Mouse (Mus musculus) MEL (cell line): Measurements from ENCODE around the gene Tnfrsf1a. TPM values are rescaled to one million over a fixed set of nuclear protein-coding genes. Genes with fewer than 3 reads are reported as not detected.

ENCODE experiments used
- DNase-seq: peaks from one replicate; pipeline ENCODE4 v3.0.0; 2011; ENCODE audit warnings: low read depth, low spot score
- H3K27ac ChIP-seq: 2 replicates; pipeline ENCODE4 v1.5.1; 2012; ENCODE audit warnings: low read depth, mild to moderate bottlenecking, control low read depth, low read length, moderate library complexity; ENCODE audit not compliant: control insufficient read depth
- H3K27me3 ChIP-seq, 2 experiments: fragments of 150-350 bp in 1 of 2; sonication (generic) in 1 of 2; 2 replicates each; pipeline ENCODE4 v1.6.1; 2012; ENCODE audit warnings: low read length in 2 of 2, mild to moderate bottlenecking in 2 of 2, improper control_type of control experiment in 1 of 2, moderate library complexity in 1 of 2; ENCODE audit not compliant: insufficient read depth in 2 of 2, control insufficient read depth in 1 of 2
- H3K36me3 ChIP-seq, 2 experiments: 2 replicates each; pipeline ENCODE4 v1.6.1; 2012 to 2014; ENCODE audit warnings: low read length in 2 of 2, improper control_type of control experiment in 1 of 2, inconsistent platforms in 1 of 2, mild to moderate bottlenecking in 1 of 2; ENCODE audit not compliant: insufficient read depth in 2 of 2, control insufficient read depth in 1 of 2
- H3K4me1 ChIP-seq, 2 experiments: fragments of 150-350 bp in 1 of 2; sonication (generic) in 1 of 2; 2 replicates each; pipeline ENCODE4 v1.6.1; 2012; ENCODE audit warnings: low read length in 2 of 2, improper control_type of control experiment in 1 of 2, mild to moderate bottlenecking in 1 of 2; ENCODE audit not compliant: insufficient read depth in 2 of 2, control insufficient read depth in 1 of 2
- H3K4me3 ChIP-seq, 2 experiments: fragments of 150-350 bp in 1 of 2; sonication (generic) in 1 of 2; 2 replicates each; pipeline ENCODE4 v1.5.1; 2012; ENCODE audit warnings: low read depth in 2 of 2, low read length in 2 of 2, mild to moderate bottlenecking in 2 of 2, moderate library complexity in 2 of 2, control low read depth in 1 of 2, improper control_type of control experiment in 1 of 2; ENCODE audit not compliant: control insufficient read depth in 1 of 2, insufficient read depth in 1 of 2
- H3K79me2 ChIP-seq: 2 replicates; pipeline ENCODE4 v1.6.1; 2012; ENCODE audit warnings: mild to moderate bottlenecking, low read length, moderate library complexity; ENCODE audit not compliant: control insufficient read depth, poor library complexity, insufficient read depth
- H3K9ac ChIP-seq: 2 replicates; pipeline ENCODE4 v1.6.1; 2012; ENCODE audit warnings: low read depth, mild to moderate bottlenecking, control low read depth, low read length, moderate library complexity; ENCODE audit not compliant: control insufficient read depth, poor library complexity, severe bottlenecking
- H3K9me3 ChIP-seq: fragments of 150-350 bp; sonication (generic); replicated peaks from 2 replicates; pipeline ENCODE4 v1.6.1; 2012; ENCODE audit warnings: mild to moderate bottlenecking, low read length, improper control_type of control experiment, moderate library complexity; ENCODE audit not compliant: insufficient read depth
- BHLHE40 ChIP-seq: IDR thresholded peaks from 2 replicates; pipeline ENCODE4 v1.6.1; 2012; ENCODE audit warnings: low read depth, mild to moderate bottlenecking, inconsistent platforms, low read length, improper control_type of control experiment, borderline replicate concordance
- CTCF ChIP-seq, 3 experiments: IDR thresholded peaks in 2 of 3; conservative IDR thresholded peaks in 1 of 3; 2 replicates each; pipeline ENCODE4 v1.5.1; 2011 to 2012; ENCODE audit warnings: low read length in 3 of 3, low read depth in 2 of 3, mild to moderate bottlenecking in 2 of 3, improper control_type of control experiment in 1 of 3, inconsistent platforms in 1 of 3, mixed read lengths in 1 of 3, moderate library complexity in 1 of 3; ENCODE audit not compliant: control insufficient read depth in 1 of 3, insufficient read depth in 1 of 3, poor library complexity in 1 of 3, severe bottlenecking in 1 of 3
- ELF1 ChIP-seq: IDR thresholded peaks from 2 replicates; pipeline ENCODE4 v1.6.1; 2014; ENCODE audit warnings: low read depth, mild to moderate bottlenecking, inconsistent platforms, low read length, improper control_type of control experiment, moderate library complexity
- EP300 ChIP-seq, 2 experiments: IDR thresholded peaks; 2 replicates each; pipeline ENCODE4 v1.6.1; 2011; ENCODE audit warnings: improper control_type of control experiment in 2 of 2, low read length in 2 of 2, low read depth in 1 of 2, mild to moderate bottlenecking in 1 of 2
- GATA1 ChIP-seq: IDR thresholded peaks from 2 replicates; pipeline ENCODE4 v1.6.1; 2011; ENCODE audit warnings: low read depth, low read length, improper control_type of control experiment
- HCFC1 ChIP-seq: IDR thresholded peaks from 2 replicates; pipeline ENCODE4 v1.6.1; 2012; ENCODE audit warnings: low read depth, mild to moderate bottlenecking, inconsistent platforms, low read length, improper control_type of control experiment, moderate library complexity
- JUND ChIP-seq: IDR thresholded peaks from 2 replicates; pipeline ENCODE4 v1.6.1; 2011; ENCODE audit warnings: low read depth, mild to moderate bottlenecking, improper control_type of control experiment, low read length
- MAFK ChIP-seq: IDR thresholded peaks from 2 replicates; pipeline ENCODE4 v1.6.1; 2011; ENCODE audit warnings: low read depth, mild to moderate bottlenecking, low read length, improper control_type of control experiment, borderline replicate concordance
- MAX ChIP-seq: IDR thresholded peaks from 2 replicates; pipeline ENCODE4 v1.6.1; 2011; ENCODE audit warnings: low read length, improper control_type of control experiment
- MAZ ChIP-seq: IDR thresholded peaks from 2 replicates; pipeline ENCODE4 v1.6.1; 2012; ENCODE audit warnings: low read depth, mild to moderate bottlenecking, inconsistent platforms, low read length, improper control_type of control experiment
- MXI1 ChIP-seq: IDR thresholded peaks from 2 replicates; pipeline ENCODE4 v1.6.1; 2011; ENCODE audit warnings: mild to moderate bottlenecking, low read depth, low read length, improper control_type of control experiment
- MYC ChIP-seq: IDR thresholded peaks from 2 replicates; pipeline ENCODE4 v1.6.1; 2011; ENCODE audit warnings: low read depth, mild to moderate bottlenecking, low read length, improper control_type of control experiment, moderate library complexity
- NELFE ChIP-seq: IDR thresholded peaks from 2 replicates; pipeline ENCODE4 v1.6.1; 2011; ENCODE audit warnings: low read depth, low read length, improper control_type of control experiment
- POLR2A ChIP-seq, 2 experiments: IDR thresholded peaks; 2 replicates each; pipeline ENCODE4 v1.6.1; 2011 to 2012; ENCODE audit warnings: low read length in 2 of 2, mild to moderate bottlenecking in 2 of 2, control low read depth in 1 of 2, improper control_type of control experiment in 1 of 2, low read depth in 1 of 2, moderate library complexity in 1 of 2; ENCODE audit not compliant: control insufficient read depth in 1 of 2, insufficient read depth in 1 of 2, poor library complexity in 1 of 2
- POLR2AphosphoS2 ChIP-seq: IDR thresholded peaks from 2 replicates; pipeline ENCODE4 v1.6.1; 2011; ENCODE audit warnings: low read length, improper control_type of control experiment
- RCOR1 ChIP-seq: IDR thresholded peaks from 2 replicates; pipeline ENCODE4 v1.6.1; 2012; ENCODE audit warnings: low read depth, mild to moderate bottlenecking, inconsistent platforms, low read length, improper control_type of control experiment
- SIN3A ChIP-seq: IDR thresholded peaks from 2 replicates; pipeline ENCODE4 v1.6.1; 2012; ENCODE audit warnings: low read length, improper control_type of control experiment, inconsistent platforms
- SMC3 ChIP-seq: IDR thresholded peaks from 2 replicates; pipeline ENCODE4 v1.6.1; 2011; ENCODE audit warnings: low read depth, low read length, improper control_type of control experiment
- UBTF ChIP-seq: IDR thresholded peaks from 2 replicates; pipeline ENCODE4 v1.6.1; 2012; ENCODE audit warnings: low read depth, mild to moderate bottlenecking, inconsistent platforms, low read length, improper control_type of control experiment, moderate library complexity, borderline replicate concordance; ENCODE audit not compliant: insufficient read depth
- USF1 ChIP-seq: IDR thresholded peaks from 2 replicates; pipeline ENCODE4 v1.6.1; 2014; ENCODE audit warnings: low read depth, mild to moderate bottlenecking, inconsistent platforms, low read length, improper control_type of control experiment, moderate library complexity
- USF2 ChIP-seq, 2 experiments: IDR thresholded peaks; 2 replicates each; pipeline ENCODE4 v1.6.1; 2011 to 2012; ENCODE audit warnings: improper control_type of control experiment in 2 of 2, low read length in 2 of 2, borderline replicate concordance in 1 of 2, inconsistent platforms in 1 of 2, low read depth in 1 of 2, mild to moderate bottlenecking in 1 of 2; ENCODE audit not compliant: insufficient read depth in 1 of 2
- ZC3H11A ChIP-seq: IDR thresholded peaks from 2 replicates; pipeline ENCODE4 v1.6.1; 2012; ENCODE audit warnings: low read depth, mild to moderate bottlenecking, inconsistent platforms, low read length, improper control_type of control experiment
- ZKSCAN1 ChIP-seq: IDR thresholded peaks from 2 replicates; pipeline ENCODE4 v1.6.1; 2012; ENCODE audit warnings: low read depth, mild to moderate bottlenecking, inconsistent platforms, low read length, improper control_type of control experiment, moderate library complexity
- ZNF384 ChIP-seq: IDR thresholded peaks from 2 replicates; pipeline ENCODE4 v1.6.1; 2012; ENCODE audit warnings: low read depth, mild to moderate bottlenecking, inconsistent platforms, low read length, improper control_type of control experiment
- polyA plus RNA-seq, 2 experiments: library from polyadenylated mRNA; stranded (reverse) in 1 of 2; unstranded in 1 of 2; fragments of >175 nt in 1 of 2; fragments of >200 nt in 1 of 2; gene quantifications; 2 replicates each; pipeline versions ENCODE4 v1.2.1 to v1.2.4; 2012; ENCODE audit warnings: low replicate concordance in 2 of 2, low read depth in 1 of 2; ENCODE audit not compliant: insufficient read length in 2 of 2, insufficient read depth in 1 of 2, missing spikeins in 1 of 2
- total RNA-seq: library from RNA; depleted of rRNA; stranded (reverse); fragments of 300-350 nt; gene quantifications from 2 replicates; pipeline ENCODE4 v1.2.3, GENCODE M21; 2012

Tnfrsf1a gene
- total and polyA plus RNA-seq, 3 experiments, result 22.0 to 43.4 TPM; not detected in 1

DNA sequence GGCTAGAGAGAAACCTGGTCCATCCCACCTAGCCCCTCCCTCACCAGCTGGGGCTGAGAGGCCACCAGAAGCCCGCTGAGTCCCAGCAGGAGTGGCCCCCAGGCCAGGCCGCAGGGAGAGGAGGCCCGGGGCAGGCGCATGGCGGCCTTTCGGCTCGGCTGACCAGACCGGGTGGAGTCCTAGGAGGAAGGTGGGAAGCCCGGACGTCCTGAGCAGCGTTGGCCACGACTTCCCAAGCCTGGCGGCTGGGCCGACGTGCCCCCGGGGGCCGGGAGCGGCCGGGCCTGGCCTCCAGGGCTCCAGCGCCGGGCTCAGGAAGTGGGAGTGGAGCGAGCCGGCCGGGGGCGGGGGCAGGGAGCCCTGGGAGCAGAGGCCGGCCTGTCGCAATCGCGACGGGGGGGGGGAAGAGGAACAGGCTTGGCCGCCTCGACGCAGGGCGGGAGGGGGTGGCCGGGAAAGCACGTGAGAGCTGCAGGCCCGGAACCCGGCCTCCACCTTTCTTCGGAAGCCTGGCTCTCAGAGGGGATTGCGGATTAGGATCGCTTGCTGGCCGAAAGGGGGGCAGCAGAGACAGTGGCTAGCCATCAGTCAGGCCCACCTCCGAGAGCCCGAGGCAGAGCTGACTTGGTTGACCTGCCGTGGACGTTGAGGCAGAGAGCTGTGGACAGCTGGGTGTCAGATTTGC is 35.5 kb upstream of the Tnfrsf1a start, which contains the start of gene Ltbr:
Gene Ltbr (minus strand): TSS at position 340 of the 685 bp plus-strand sequence.
- peaks cover 12% of the 10 kb centered on the region for H3K79me2 ChIP-seq
- H3K36me3 ChIP-seq, result peaks cover 0 to 6% of the 10 kb centered on the region in 2 experiments; a peak in 1 of 4 replicates
- peak within 1 kb of the TSS; percentile 74 to 96 for H3K4me3 ChIP-seq
- H3K4me1 ChIP-seq, result peaks cover 2 to 12% of the 10 kb centered on the region in 2 experiments; a peak in 3 of 4 replicates
- no peaks in the 10 kb centered on the region for H3K27me3 ChIP-seq
- H3K27ac ChIP-seq, result peak within 1 kb of the TSS; percentile 26
- no peaks in the 10 kb centered on the region for H3K9me3 ChIP-seq
- DNase-seq, result peak; percentile 83
- H3K9ac ChIP-seq, result peak within 1 kb of the TSS; percentile 91
- TF ChIP-seq ZNF384 (no peak), SMC3 (no peak), MAX (peak; percentile 92), RCOR1 (no peak), MAFK (no peak), CTCF (IDR thresholded peaks at IDR 0.05 in 2 of 3, conservative IDR thresholded peaks at IDR 0.05 in 1 of 3; ENCODE audit: control insufficient read depth in 1 of 3, insufficient read depth in 1 of 3, low read depth in 2 of 3, low read length in 3 of 3, poor library complexity in 1 of 3, severe bottlenecking in 1 of 3) (no peak), POLR2AphosphoS2 (peak; percentile 61; the same call in 1 of the 2 replicates), MAZ (peak; percentile 94), MYC (0 out of 2 replicates have a peak, but pooled peaks have one; percentile 45), ZKSCAN1 (no peak), EP300 (IDR thresholded peaks at IDR 0.05; ENCODE audit: low read depth in 1 of 2, low read length in 2 of 2) (0 out of 4 replicates have a peak, but pooled peaks of 1 of the 2 experiments have one; percentile 11), JUND (no peak), NELFE (peak; percentile 64), SIN3A (peak; percentile 59; the same call in 1 of the 2 replicates), ZC3H11A (no peak), USF1 (peak; percentile 62), BHLHE40 (peak; percentile 92), ELF1 (peak; percentile 59), POLR2A (IDR thresholded peaks at IDR 0.05; ENCODE audit: control insufficient read depth in 1 of 2, insufficient read depth in 1 of 2, low read depth in 1 of 2, low read length in 2 of 2, poor library complexity in 1 of 2) (peak; percentile 70 to 72), MXI1 (peak; percentile 74; the same call in 1 of the 2 replicates), USF2 (IDR thresholded peaks at IDR 0.05; ENCODE audit: borderline replicate concordance in 1 of 2, insufficient read depth in 1 of 2, low read depth in 1 of 2, low read length in 2 of 2) (no peak), HCFC1 (peak; percentile 59; the same call in 1 of the 2 replicates), UBTF (0 out of 2 replicates have a peak, but pooled peaks have one; percentile 76), GATA1 (no peak)
